ENCODE assay signal across 11 mouse cellular contexts in genomic region chr8:60167716-60168272, GRCm38 (mm10).
"Had no signal": no experiment of that assay in that cellular context is flagged by ENCODE, and none has a peak within 500 bp of the region (broad histone marks: within the 10 kb centered on the region; RNA-seq: fewer than 3 reads in every experiment).

No protein-coding gene starts in this region.

- H3K27ac ChIP-seq: intestine, embryonic 15.5 days; layer of hippocampus, adult 2 months; limb, embryonic 13.5 days; liver, embryonic 14.5 days had no signal

- H3K9me3 ChIP-seq: intestine, embryonic 15.5 days; limb, embryonic 13.5 days had no signal

- H3K4me1 ChIP-seq: intestine, embryonic 15.5 days; limb, embryonic 13.5 days had no signal

- H3K9ac ChIP-seq: intestine, embryonic 15.5 days; limb, embryonic 13.5 days; liver, embryonic 14.5 days had no signal

- H3K27me3 ChIP-seq: intestine, embryonic 15.5 days; limb, embryonic 13.5 days had no signal

- H3K36me3 ChIP-seq: intestine, embryonic 15.5 days; limb, embryonic 13.5 days had no signal

- DNase-seq: kidney, adult 18-20 months; kidney, postnatal 36 days; lung, adult 2 months; lung, postnatal 36 days; thymus, adult 2 months; thymus, postnatal 25 days had no signal

- H3K4me3 ChIP-seq: intestine, embryonic 15.5 days; layer of hippocampus, adult 2 months; limb, embryonic 13.5 days had no signal

- ATAC-seq: intestine, embryonic 15.5 days; lung, postnatal 0 days had no signal

- H3K4me2 ChIP-seq: intestine, embryonic 15.5 days; limb, embryonic 13.5 days had no signal
